Mouse (Mus musculus) brown adipose tissue, adult 24 weeks (tissue): ENCODE measurements at regions not wholly inside any gene's neighbourhood (a gene's known extent, or its start where the extent isn't known, plus 50 kb on each side); places are given as distances from the start of the nearest gene placed in this dataset.

ENCODE experiments used
- H3K27ac ChIP-seq: fragments of 200-500 bp; replicated peaks from 2 replicates; pipeline ENCODE4 v1.5.1; 2012; ENCODE audit warnings: low read depth, mild to moderate bottlenecking, low read length
- H3K4me1 ChIP-seq: fragments of 200-500 bp; 2 replicates; pipeline ENCODE4 v1.6.1; 2012; ENCODE audit warnings: low read length, mixed read lengths; ENCODE audit not compliant: control insufficient read depth, insufficient read depth, insufficient read length
- H3K4me3 ChIP-seq: fragments of 200-500 bp; 2 replicates; pipeline ENCODE4 v1.5.1; 2012; ENCODE audit warnings: low read depth, mild to moderate bottlenecking, low read length, moderate library complexity; ENCODE audit not compliant: insufficient read depth

GRCm38 (mm10) chr2:166483617-166484319 lies 229.9 kb downstream of the Prex1 start:
- Histone ChIP-seq H3K4me1 (peaks cover 8% of the 10 kb centered on the region), H3K27ac (no peak overlapping the region)

GRCm38 (mm10) chr2:166482720-166483616 lies 230.7 kb downstream of the Prex1 start:
- H3K4me1 ChIP-seq = peaks cover 8% of the 10 kb centered on the region
- no peak overlapping the region for H3K4me3 ChIP-seq
- H3K27ac ChIP-seq = no peak overlapping the region

More at GRCm38 (mm10) chr2:166483617-166484319, 229.9 kb downstream of the Prex1 start:
- H3K4me3 ChIP-seq = no peak overlapping the region

- H3K4me1 ChIP-seq = peaks cover 8% of the 10 kb centered on the region; the same call in 1 of the 2 replicates
- H3K27ac ChIP-seq = no peak overlapping the region
- H3K4me3 ChIP-seq = no peak overlapping the region
These were observed 231.9 kb downstream of the Prex1 start for GRCm38 (mm10) chr2:166481774-166482173.

- H3K4me3 ChIP-seq = no peak overlapping the region
- no peak overlapping the region for H3K27ac ChIP-seq
- peaks cover 8% of the 10 kb centered on the region; the same call in 1 of the 2 replicates for H3K4me1 ChIP-seq
These were observed 232.3 kb downstream of the Prex1 start for GRCm38 (mm10) chr2:166481362-166481761.

- Histone ChIP-seq H3K4me3 (no peak overlapping the region), H3K27ac (no peak overlapping the region)
These were observed 232.7 kb downstream of the Prex1 start for GRCm38 (mm10) chr2:166480883-166481282.

GRCm38 (mm10) chr2:166476953-166477352 lies 236.7 kb downstream of the Prex1 start:
- no peak overlapping the region for H3K4me3 ChIP-seq
- no peaks in the 10 kb centered on the region for H3K4me1 ChIP-seq
- H3K27ac ChIP-seq = no peak overlapping the region

More at GRCm38 (mm10) chr2:166480883-166481282, 232.7 kb downstream of the Prex1 start:
- peaks cover 8% of the 10 kb centered on the region; the same call in 1 of the 2 replicates for H3K4me1 ChIP-seq

- Histone ChIP-seq H3K27ac (no peak overlapping the region), H3K4me1 (peaks cover 6% of the 10 kb centered on the region; the same call in 1 of the 2 replicates), H3K4me3 (no peak overlapping the region)
These were observed 238.0 kb downstream of the Prex1 start for GRCm38 (mm10) chr2:166475624-166476023.

- no peak overlapping the region for H3K4me3 ChIP-seq
- H3K4me1 ChIP-seq = peaks cover 6% of the 10 kb centered on the region; the same call in 1 of the 2 replicates
- no peak overlapping the region for H3K27ac ChIP-seq
These were observed 239.0 kb downstream of the Prex1 start for GRCm38 (mm10) chr2:166474601-166475000.

GRCm38 (mm10) chr2:166471257-166471753 lies 242.3 kb downstream of the Prex1 start:
- Histone ChIP-seq H3K4me1 (peaks cover 20% of the 10 kb centered on the region), H3K27ac (peak overlapping the region; percentile 39), H3K4me3 (no peak overlapping the region)

GRCm38 (mm10) chr2:166469046-166469593 lies 244.5 kb downstream of the Prex1 start:
- Histone ChIP-seq H3K4me1 (peaks cover 29% of the 10 kb centered on the region), H3K4me3 (no peak overlapping the region), H3K27ac (no peak overlapping the region)

- H3K4me3 ChIP-seq = no peak overlapping the region
- H3K27ac ChIP-seq = peak overlapping the region; percentile 23; the same call in 1 of the 2 replicates
- peaks cover 39% of the 10 kb centered on the region for H3K4me1 ChIP-seq
These were observed 246.5 kb downstream of the Prex1 start for GRCm38 (mm10) chr2:166467137-166467536.

GRCm38 (mm10) chr2:166465531-166465930 lies 248.1 kb downstream of the Prex1 start:
- no peak overlapping the region; the same call in 1 of the 2 replicates for H3K27ac ChIP-seq
- H3K4me3 ChIP-seq = no peak overlapping the region
- peaks cover 33% of the 10 kb centered on the region for H3K4me1 ChIP-seq

- Histone ChIP-seq H3K4me1 (peaks cover 34% of the 10 kb centered on the region), H3K4me3 (no peak overlapping the region), H3K27ac (peak overlapping the region; percentile 82)
These were observed 250.1 kb downstream of the Prex1 start for GRCm38 (mm10) chr2:166463539-166463938.

GRCm38 (mm10) chr2:166461956-166462355 lies 251.7 kb downstream of the Prex1 start:
- no peak overlapping the region for H3K27ac ChIP-seq
- peaks cover 33% of the 10 kb centered on the region for H3K4me1 ChIP-seq
- no peak overlapping the region for H3K4me3 ChIP-seq

GRCm38 (mm10) chr2:166461103-166461502 lies 252.5 kb downstream of the Prex1 start:
- Histone ChIP-seq H3K4me1 (peaks cover 25% of the 10 kb centered on the region), H3K27ac (no peak overlapping the region), H3K4me3 (no peak overlapping the region)
